Mouse (Mus musculus) lung, postnatal 0 days (tissue): Measurements from ENCODE around the gene Cyba. TPM values are rescaled to one million over a fixed set of nuclear protein-coding genes. Genes with fewer than 3 reads are reported as not detected.

Source experiments
- ATAC-seq: fragments of 200-750 bp; cut with Nextera tagmentation; 2 replicates; pipeline ENCODE4 v1.8.0; 2017; ENCODE audit warnings: moderate library complexity
- DNase-seq: peaks from one replicate; pipeline ENCODE4 v3.0.0-alpha.2; 2016; ENCODE audit warnings: low spot score
- H3K27ac ChIP-seq: fragments of 300-500 bp; sonication (generic); 2 replicates; pipeline ENCODE4 v1.5.1; 2014; ENCODE audit warnings: antibody characterized with exemption, mild to moderate bottlenecking, low read length, mixed read lengths
- H3K27me3 ChIP-seq: fragments of 300-500 bp; sonication (generic); replicated peaks from 2 replicates; pipeline ENCODE4 v1.6.1; 2014; ENCODE audit warnings: low read length, mixed read lengths; ENCODE audit not compliant: insufficient read depth
- H3K36me3 ChIP-seq: fragments of 300-500 bp; sonication (generic); 2 replicates; pipeline ENCODE4 v1.6.1; 2014; ENCODE audit warnings: low read length, mixed read lengths; ENCODE audit not compliant: insufficient read depth
- H3K4me1 ChIP-seq: fragments of 300-500 bp; sonication (generic); 2 replicates; pipeline ENCODE4 v1.6.1; 2014; ENCODE audit warnings: antibody characterized with exemption, low read depth, low read length, mixed read lengths; ENCODE audit not compliant: insufficient read depth
- H3K4me2 ChIP-seq: fragments of 300-500 bp; sonication (generic); replicated peaks from 2 replicates; pipeline ENCODE4 v1.6.1; 2014; ENCODE audit warnings: low read depth, mild to moderate bottlenecking, low read length, moderate library complexity, mixed read lengths
- H3K4me3 ChIP-seq: fragments of 300-500 bp; sonication (generic); 2 replicates; pipeline ENCODE4 v1.5.1; 2014; ENCODE audit warnings: low read depth, low read length
- H3K9ac ChIP-seq: fragments of 300-500 bp; sonication (generic); replicated peaks from 2 replicates; pipeline ENCODE4 v1.6.1; 2014; ENCODE audit warnings: low read depth, mild to moderate bottlenecking
- H3K9me3 ChIP-seq: fragments of 300-500 bp; sonication (generic); 2 replicates; pipeline ENCODE4 v1.6.1; 2016; ENCODE audit warnings: low read length, mixed read lengths
- CTCF ChIP-seq: IDR thresholded peaks from 2 replicates; pipeline ENCODE4 v1.5.1; 2016; ENCODE audit warnings: antibody characterized with exemption, mild to moderate bottlenecking
- EP300 ChIP-seq: IDR thresholded peaks from 2 replicates; pipeline ENCODE4 v1.6.1; 2016; ENCODE audit warnings: antibody characterized with exemption, mild to moderate bottlenecking, control low read depth
- WGBS: fragments of 180-500 bp; shearing (Covaris S2); extraction: QIAGEN DNeasy Blood & Tissue Kit; methylation state at CpG from one replicate; pipeline ENCODE4 v1.1.7; 2014; 5-methylcytosine and 5-hydroxymethylcytosine counted together
- polyA plus RNA-seq: library from polyadenylated mRNA; unstranded; fragments of >200 nt; fragmentation: Nextera tagmentation; extraction: Ambion mirVana; gene quantifications from 2 replicates; pipeline ENCODE4 v1.2.1, GENCODE M21; 2015

Gene Cyba
- polyA plus RNA-seq, 1 experiment from 2014 or later: 429 TPM

- no peak overlapping the region for H3K4me3 ChIP-seq
- ATAC-seq (no peak), DNase-seq (no peak)
- H3K27ac ChIP-seq: no peak overlapping the region
- 71% methylated on average over 8 of the region's 8 CpGs for WGBS
- H3K9ac ChIP-seq: no peak overlapping the region
- peaks cover 11% of the 10 kb centered on the region; the same call in 1 of the 2 replicates for H3K36me3 ChIP-seq
- peaks cover 20% of the 10 kb centered on the region; the same call in 1 of the 2 replicates for H3K27me3 ChIP-seq
- TF ChIP-seq CTCF (no peak), EP300 (no peak)
- no peak overlapping the region for H3K4me2 ChIP-seq
- peaks cover 10% of the 10 kb centered on the region; the same call in 1 of the 2 replicates for H3K4me1 ChIP-seq
- no peaks in the 10 kb centered on the region for H3K9me3 ChIP-seq
Measured at GRCm38 (mm10) chr8:122462510-122462909, 29.8 kb upstream of the Cyba start.

- no peak overlapping the region for H3K4me2 ChIP-seq
- no peak overlapping the region for H3K9ac ChIP-seq
- 65% methylated on average over 11 of the region's 11 CpGs for WGBS
- H3K9me3 ChIP-seq: no peaks in the 10 kb centered on the region
- TF ChIP-seq CTCF: no peak
- no peak for TF ChIP-seq EP300
- no peak for ATAC-seq
- H3K27me3 ChIP-seq: peaks cover 20% of the 10 kb centered on the region; the same call in 1 of the 2 replicates
- 0 out of 2 replicates have a peak, but pooled peaks cover 2% of the 10 kb centered on the region for H3K36me3 ChIP-seq
- peaks cover 10% of the 10 kb centered on the region; the same call in 1 of the 2 replicates for H3K4me1 ChIP-seq
- no peak overlapping the region for H3K4me3 ChIP-seq
- DNase-seq: peak; percentile 16
- no peak overlapping the region for H3K27ac ChIP-seq
Measured at GRCm38 (mm10) chr8:122461473-122462148, 28.9 kb upstream of the Cyba start.

GRCm38 (mm10) chr8:122460524-122461472, 28.1 kb upstream of the Cyba start, which contains the start of gene Snai3:
TSS of gene Snai3 (minus strand) at chr8:122460733.
- WGBS: 2% methylated on average over 48 of the region's 56 CpGs
- Histone ChIP-seq H3K9ac (no peak within 1 kb of the TSS), H3K36me3 (no peaks in the 10 kb centered on the region), H3K27ac (no peak within 1 kb of the TSS), H3K27me3 (peaks cover 20% of the 10 kb centered on the region; the same call in 1 of the 2 replicates), H3K9me3 (no peaks in the 10 kb centered on the region), H3K4me2 (peak within 1 kb of the TSS; percentile 49), H3K4me1 (peaks cover 10% of the 10 kb centered on the region; the same call in 1 of the 2 replicates), H3K4me3 (peak within 1 kb of the TSS; percentile 19; the same call in 1 of the 2 replicates)
- ATAC-seq: peak; percentile 88
- no peak for TF ChIP-seq EP300
- no peak for TF ChIP-seq CTCF
- DNase-seq: peak; percentile 80

- H3K4me2 ChIP-seq: peak overlapping the region; percentile 49
- no peak for TF ChIP-seq EP300
- TF ChIP-seq CTCF: no peak
- H3K27me3 ChIP-seq: peaks cover 20% of the 10 kb centered on the region; the same call in 1 of the 2 replicates
- H3K27ac ChIP-seq: no peak overlapping the region
- H3K4me3 ChIP-seq: no peak overlapping the region
- no peak for ATAC-seq
- DNase-seq: no peak
- no peak overlapping the region for H3K9ac ChIP-seq
- WGBS: 22% methylated on average over 7 of the region's 7 CpGs
- H3K9me3 ChIP-seq: no peaks in the 10 kb centered on the region
- H3K36me3 ChIP-seq: no peaks in the 10 kb centered on the region
- peaks cover 10% of the 10 kb centered on the region; the same call in 1 of the 2 replicates for H3K4me1 ChIP-seq
Measured at GRCm38 (mm10) chr8:122459990-122460389, 27.3 kb upstream of the Cyba start.

GRCm38 (mm10) chr8:122459218-122459900, 26.6 kb upstream of the Cyba start:
- no peak overlapping the region for H3K4me3 ChIP-seq
- peaks cover 10% of the 10 kb centered on the region; the same call in 1 of the 2 replicates for H3K4me1 ChIP-seq
- DNase-seq (peak; percentile 11), ATAC-seq (no peak)
- no peak overlapping the region for H3K4me2 ChIP-seq
- H3K36me3 ChIP-seq: no peaks in the 10 kb centered on the region
- 47% methylated on average over 6 of the region's 6 CpGs for WGBS
- H3K27me3 ChIP-seq: peaks cover 20% of the 10 kb centered on the region; the same call in 1 of the 2 replicates
- no peak overlapping the region for H3K9ac ChIP-seq
- H3K9me3 ChIP-seq: no peaks in the 10 kb centered on the region
- TF ChIP-seq CTCF: peak; percentile 59
- no peak for TF ChIP-seq EP300
- no peak overlapping the region for H3K27ac ChIP-seq
